Mouse (Mus musculus) urinary bladder, adult 18-20 months (tissue): ENCODE measurements at regions not wholly inside any gene's neighbourhood (a gene's known extent, or its start where the extent isn't known, plus 50 kb on each side); places are given as distances from the start of the nearest gene placed in this dataset.
A peak's percentile ranks its signal among the peaks of the same experiment; 100 is the strongest.

Source experiments
- DNase-seq, 2 experiments: peaks; one replicate each; pipeline ENCODE4 v3.0.0; 2022; ENCODE audit warnings: low spot score in 2 of 2, mixed read lengths in 2 of 2

- no peak for DNase-seq
Observed at GRCm38 (mm10) chr10:19140628-19141027, 125.2 kb upstream of the Tnfaip3 start.

- DNase-seq = no peak
Observed at GRCm38 (mm10) chr10:19139234-19139633, 123.8 kb upstream of the Tnfaip3 start.

- DNase-seq = no peak
Observed at GRCm38 (mm10) chr10:19138258-19138657, 122.8 kb upstream of the Tnfaip3 start.

- no peak for DNase-seq
Observed at GRCm38 (mm10) chr10:19127581-19128291, 112.3 kb upstream of the Tnfaip3 start.

GRCm38 (mm10) chr10:19126922-19127321 is 111.5 kb upstream of the Tnfaip3 start:
- DNase-seq = no peak

GRCm38 (mm10) chr10:19126438-19126837 is 111.0 kb upstream of the Tnfaip3 start:
- DNase-seq = no peak

- no peak for DNase-seq
Observed at GRCm38 (mm10) chr10:19123691-19124090, 108.2 kb upstream of the Tnfaip3 start.

- peak in 1 of 2 experiments; percentile 22 for DNase-seq
Observed at GRCm38 (mm10) chr10:19122221-19122620, 106.8 kb upstream of the Tnfaip3 start.

GRCm38 (mm10) chr10:19119281-19120049 is 104.0 kb upstream of the Tnfaip3 start:
- DNase-seq = no peak

- DNase-seq = no peak
Observed at GRCm38 (mm10) chr10:19118569-19119280, 103.3 kb upstream of the Tnfaip3 start.

- peak in 1 of 2 experiments; percentile 14 for DNase-seq
Observed at GRCm38 (mm10) chr10:19117071-19117605, 101.7 kb upstream of the Tnfaip3 start.

GRCm38 (mm10) chr10:19112459-19112858 is 97.0 kb upstream of the Tnfaip3 start:
- no peak for DNase-seq

- no peak for DNase-seq
Observed at GRCm38 (mm10) chr10:19105231-19105681, 89.8 kb upstream of the Tnfaip3 start.

- DNase-seq = no peak
Observed at GRCm38 (mm10) chr10:19104671-19105203, 89.3 kb upstream of the Tnfaip3 start.

GRCm38 (mm10) chr10:19099369-19100285 is 84.2 kb upstream of the Tnfaip3 start:
- no peak for DNase-seq

- peak; percentile 24 to 37 for DNase-seq
Observed at GRCm38 (mm10) chr10:19094297-19094696, 78.8 kb upstream of the Tnfaip3 start.

- DNase-seq = no peak
Observed at GRCm38 (mm10) chr10:19093689-19094088, 78.2 kb upstream of the Tnfaip3 start.

GRCm38 (mm10) chr10:19091949-19092348 is 76.5 kb upstream of the Tnfaip3 start:
- no peak for DNase-seq

- DNase-seq = peak in 1 of 2 experiments; percentile 6
Observed at GRCm38 (mm10) chr10:19091110-19091509, 75.7 kb upstream of the Tnfaip3 start.

GRCm38 (mm10) chr10:19086995-19087394 is 71.5 kb upstream of the Tnfaip3 start:
- DNase-seq = no peak

GRCm38 (mm10) chr10:19082136-19082535 is 66.7 kb upstream of the Tnfaip3 start:
- DNase-seq = no peak
